Mouse (Mus musculus) spleen, embryonic (tissue): ENCODE data around the gene Naa60.

Experiments
- CTCF ChIA-PET: fragments of 350-600 bp; sonication (Branson Sonifier 250); formaldehyde crosslinking; loops from one replicate; lab custom pipeline; 2022; lab: Charles Lee

Gene Naa60

GRCm38 (mm10) chr16:3885065-3885670 lies 13.0 kb downstream of the Naa60 start:
- CTCF ChIA-PET = interaction anchor here (0.6 to 1.0 kb wide), 2 partner anchors 9 to 154 kb away, joined by 3 read pairs; no protein-coding TSS in a partner anchor

- CTCF ChIA-PET = no interaction called here
These were observed 19.6 kb downstream of the Naa60 start for GRCm38 (mm10) chr16:3891621-3892295.

- CTCF ChIA-PET = interaction anchor here (1.2 kb wide), 1 partner anchor 9 kb away, joined by 3 read pairs; no protein-coding TSS in a partner anchor
These were observed 21.6 kb downstream of the Naa60 start for GRCm38 (mm10) chr16:3893739-3894138.

- CTCF ChIA-PET = no interaction called here
These were observed 23.1 kb downstream of the Naa60 start for GRCm38 (mm10) chr16:3895173-3895792.

DNA sequence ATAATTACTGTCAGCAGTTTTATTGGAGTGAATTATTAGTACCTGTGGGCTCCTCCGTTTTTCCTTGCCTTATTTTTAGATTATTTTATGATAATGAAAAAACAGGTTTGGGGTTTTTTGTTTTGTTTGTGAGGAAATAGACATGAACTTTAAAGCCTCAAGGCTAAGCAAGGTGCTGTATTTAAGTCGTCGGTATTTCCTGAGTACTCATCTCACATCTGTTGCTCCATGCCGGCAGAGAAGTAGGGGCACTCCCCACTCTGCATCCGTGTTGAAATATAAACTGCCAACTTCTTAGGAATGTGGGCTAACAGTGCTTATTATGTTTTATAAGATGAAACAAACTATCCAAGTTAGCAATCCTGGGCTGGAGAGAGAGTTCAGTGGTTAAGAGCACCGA lies 23.9 kb downstream of the Naa60 start:
- CTCF ChIA-PET = no interaction called here

DNA sequence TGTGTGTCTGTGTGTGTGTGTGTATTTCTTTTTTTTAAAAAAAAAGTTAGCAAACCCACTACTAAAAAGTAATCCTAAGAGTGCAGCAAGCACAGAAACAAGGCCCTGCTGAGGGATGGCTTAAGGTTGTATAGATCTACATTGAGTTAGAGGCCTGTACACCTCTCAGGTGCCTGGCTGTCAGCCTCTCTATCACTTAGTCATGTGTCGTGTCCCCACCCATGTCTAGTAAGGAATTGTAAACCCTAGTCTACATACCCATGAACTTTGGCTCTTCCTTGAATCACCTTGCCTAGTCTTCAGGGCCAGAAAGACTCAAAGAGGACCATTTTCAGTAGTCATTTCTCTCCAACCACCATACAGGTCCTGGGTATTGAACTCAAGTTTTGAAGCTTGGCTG lies 24.4 kb downstream of the Naa60 start:
- CTCF ChIA-PET = no interaction called here

- CTCF ChIA-PET = no interaction called here
These were observed 35.3 kb downstream of the Naa60 start for GRCm38 (mm10) chr16:3907471-3907870.

DNA sequence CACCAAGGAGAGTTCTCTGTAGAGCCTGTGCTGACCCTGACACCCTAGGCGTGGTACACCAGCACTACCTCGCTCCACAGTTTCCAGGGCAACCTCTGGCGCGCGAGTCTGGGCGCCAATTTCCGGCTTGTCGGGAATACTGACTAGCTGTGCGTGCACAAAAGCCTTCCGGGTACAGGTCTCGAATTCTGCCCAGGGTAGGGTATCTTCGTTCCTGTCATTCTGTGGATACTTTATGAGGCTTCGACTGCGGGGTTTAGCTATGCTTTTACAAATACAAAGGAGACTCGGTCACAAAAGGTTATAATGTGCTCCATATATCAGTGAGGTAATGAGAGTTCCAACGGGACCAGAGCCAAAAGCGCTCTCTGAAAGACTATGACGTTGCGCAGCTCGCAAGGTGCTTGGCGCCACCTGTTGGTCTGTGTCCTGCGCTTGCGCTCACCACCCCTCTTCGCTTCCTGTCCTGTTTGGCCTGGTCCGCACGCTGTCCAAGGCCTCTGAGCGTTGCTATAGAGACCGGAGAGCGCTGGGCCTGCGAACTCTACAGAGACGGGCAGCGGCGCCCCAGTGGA lies 36.4 kb downstream of the Naa60 start, which contains the start of the genes 1700037C18Rik and Cluap1:
1700037C18Rik (minus strand) TSS at position 153 of the 575 bp plus-strand sequence.
Cluap1 (plus strand) TSS at position 265 of the 575 bp plus-strand sequence.
- CTCF ChIA-PET = interaction anchor here (0.5 to 0.8 kb wide), 3 partner anchors 22 to 164 kb away, joined by 3 read pairs; no protein-coding TSS in a partner anchor

DNA sequence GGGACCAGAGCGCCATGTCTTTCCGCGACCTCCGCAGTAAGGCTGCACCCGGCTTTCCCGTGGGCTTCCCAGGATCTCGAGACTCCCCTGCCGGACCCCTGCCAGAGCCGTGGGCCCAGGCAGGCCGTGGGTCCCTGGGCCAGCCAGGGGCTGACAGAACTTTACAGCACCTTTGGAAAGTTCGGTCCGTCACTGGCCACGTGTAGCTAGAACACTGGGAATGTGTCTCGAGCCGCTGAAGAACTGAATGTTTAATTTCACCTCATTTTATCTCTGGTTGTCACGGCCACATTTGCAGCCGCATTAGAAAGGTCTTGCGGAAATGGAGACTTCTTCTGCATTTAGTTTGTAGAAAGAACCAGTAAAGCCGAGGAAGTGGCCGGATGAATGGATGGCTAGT lies 36.9 kb downstream of the Naa60 start:
- CTCF ChIA-PET = interaction anchor here (0.8 kb wide), 1 partner anchor 22 kb away, joined by 3 read pairs; no protein-coding TSS in a partner anchor

GRCm38 (mm10) chr16:3920756-3921155 lies 48.6 kb downstream of the Naa60 start:
- CTCF ChIA-PET = no interaction called here

- CTCF ChIA-PET = no interaction called here
These were observed 51.3 kb downstream of the Naa60 start for GRCm38 (mm10) chr16:3923515-3923914.

- CTCF ChIA-PET = no interaction called here
These were observed 51.8 kb downstream of the Naa60 start for GRCm38 (mm10) chr16:3923966-3924365.

DNA sequence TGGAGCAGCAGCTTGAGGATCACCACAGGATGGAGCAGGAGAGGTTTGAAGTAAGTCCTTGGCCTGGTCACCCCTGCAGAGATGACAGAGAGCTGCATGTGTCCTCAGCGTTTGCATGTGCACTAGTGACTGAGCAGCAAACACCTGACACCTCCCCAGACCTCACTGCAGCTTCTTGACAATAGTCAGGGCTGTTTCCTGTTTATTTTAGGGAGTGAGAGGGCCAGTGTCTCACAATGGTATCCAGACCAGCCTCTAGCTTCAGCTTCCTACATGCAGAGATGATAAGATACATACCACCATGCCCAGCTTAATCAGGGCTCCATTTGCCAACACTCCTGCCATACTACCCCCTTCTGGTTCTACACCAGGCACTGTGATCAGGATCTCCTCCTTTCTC lies 56.4 kb downstream of the Naa60 start:
- CTCF ChIA-PET = interaction anchor here (0.6 kb wide), 1 partner anchor 1316 kb away, joined by 3 read pairs; no protein-coding TSS in a partner anchor

DNA sequence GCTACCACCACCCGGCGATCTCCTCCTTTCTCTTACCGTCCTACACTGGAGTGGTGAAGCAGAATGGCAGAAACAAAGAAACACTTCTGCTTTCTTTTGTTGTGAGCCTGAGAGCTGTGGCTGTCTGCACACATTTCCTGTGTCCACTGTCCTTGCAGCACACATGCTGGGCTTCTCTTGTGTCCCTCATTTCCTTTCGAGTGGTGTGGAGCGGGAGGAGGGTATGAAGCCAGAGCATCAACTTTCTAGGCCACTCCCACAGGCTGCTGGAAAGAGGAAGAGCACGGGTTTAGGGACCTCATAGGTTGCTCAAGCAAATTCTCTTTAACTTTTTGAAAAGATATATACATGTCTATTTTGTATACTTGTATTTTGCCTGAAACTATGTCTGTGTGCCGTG lies 57.0 kb downstream of the Naa60 start:
- CTCF ChIA-PET = no interaction called here

GRCm38 (mm10) chr16:3933536-3933935 lies 61.4 kb downstream of the Naa60 start:
- CTCF ChIA-PET = no interaction called here

GRCm38 (mm10) chr16:3934091-3934490 lies 61.9 kb downstream of the Naa60 start:
- CTCF ChIA-PET = no interaction called here

GRCm38 (mm10) chr16:3934701-3935100 lies 62.5 kb downstream of the Naa60 start:
- CTCF ChIA-PET = no interaction called here

- CTCF ChIA-PET = no interaction called here
These were observed 79.0 kb downstream of the Naa60 start for GRCm38 (mm10) chr16:3951141-3951540.
